Mouse (Mus musculus) erythroblast, embryonic 14.5 days (primary cell): ENCODE measurements around the gene Cdc42ep4. TPM values are rescaled to one million over a fixed set of nuclear protein-coding genes. Genes with fewer than 3 reads are reported as not detected.

Source experiments
- H3K27me3 ChIP-seq: 2 replicates; pipeline ENCODE4 v1.6.1; 2012; ENCODE audit warnings: inconsistent platforms; ENCODE audit not compliant: control insufficient read depth
- H3K36me3 ChIP-seq: 2 replicates; pipeline ENCODE4 v1.6.1; 2012; ENCODE audit warnings: mild to moderate bottlenecking, inconsistent platforms; ENCODE audit not compliant: control insufficient read depth
- H3K4me1 ChIP-seq: 2 replicates; pipeline ENCODE4 v1.6.1; 2012; ENCODE audit warnings: inconsistent platforms; ENCODE audit not compliant: control insufficient read depth
- H3K4me3 ChIP-seq: replicated peaks from 2 replicates; pipeline ENCODE3; 2012; ENCODE audit warnings: moderate library complexity, mild to moderate bottlenecking, inconsistent platforms
- H3K9me3 ChIP-seq: 2 replicates; pipeline ENCODE4 v1.6.1; 2012; ENCODE audit warnings: low read length, inconsistent platforms, mixed read lengths; ENCODE audit not compliant: control insufficient read depth
- GATA1 ChIP-seq: IDR thresholded peaks from 2 replicates; pipeline ENCODE4 v1.6.1; 2012; ENCODE audit warnings: low read length, inconsistent platforms, mixed read lengths
- TAL1 ChIP-seq: IDR thresholded peaks from 3 replicates; pipeline ENCODE4 v1.6.1; 2012; ENCODE audit warnings: low read length, inconsistent platforms, mixed read lengths
- polyA plus RNA-seq: library from polyadenylated mRNA; stranded (reverse); fragments of >175 nt; gene quantifications from 2 replicates; pipeline ENCODE4 v1.2.3, GENCODE M21; 2012

Gene Cdc42ep4
- polyA plus RNA-seq, 1 experiment = 7.3 TPM

GRCm38 (mm10) chr11:113684707-113685426 is 66.8 kb downstream of the Cdc42ep4 start:
- Histone ChIP-seq H3K4me1 (peaks cover 51% of the 10 kb centered on the region), H3K9me3 (no peaks in the 10 kb centered on the region), H3K27me3 (no peaks in the 10 kb centered on the region), H3K4me3 (peak overlapping the region; percentile 100), H3K36me3 (peaks cover 48% of the 10 kb centered on the region)
- TF ChIP-seq GATA1 (no peak), TAL1 (no peak)

- no peaks in the 10 kb centered on the region for H3K9me3 ChIP-seq
- H3K4me1 ChIP-seq = peaks cover 58% of the 10 kb centered on the region
- peak within 1 kb of the TSS; percentile 100 for H3K4me3 ChIP-seq
- H3K27me3 ChIP-seq = no peaks in the 10 kb centered on the region
- H3K36me3 ChIP-seq = peaks cover 48% of the 10 kb centered on the region
- TF ChIP-seq TAL1 (no peak), GATA1 (no peak)
These were observed 67.5 kb downstream of the Cdc42ep4 start, which contains the start of the genes Fam104a and D11Wsu47e for GRCm38 (mm10) chr11:113683957-113684706. Gene Fam104a (minus strand): TSS chr11:113684155. Gene D11Wsu47e (plus strand): TSS chr11:113684412.

GRCm38 (mm10) chr11:113683627-113683956 is 68.1 kb downstream of the Cdc42ep4 start:
- H3K27me3 ChIP-seq = no peaks in the 10 kb centered on the region
- H3K4me1 ChIP-seq = peaks cover 62% of the 10 kb centered on the region
- no peak for TF ChIP-seq GATA1
- H3K4me3 ChIP-seq = peak overlapping the region; percentile 100
- no peaks in the 10 kb centered on the region for H3K9me3 ChIP-seq
- peaks cover 47% of the 10 kb centered on the region for H3K36me3 ChIP-seq

- no peaks in the 10 kb centered on the region for H3K27me3 ChIP-seq
- H3K4me1 ChIP-seq = peaks cover 67% of the 10 kb centered on the region
- TF ChIP-seq GATA1 (no peak), TAL1 (no peak)
These were observed 68.6 kb downstream of the Cdc42ep4 start for GRCm38 (mm10) chr11:113682897-113683626.

GRCm38 (mm10) chr11:113681979-113682378 is 69.7 kb downstream of the Cdc42ep4 start:
- Histone ChIP-seq H3K36me3 (peaks cover 49% of the 10 kb centered on the region), H3K4me1 (peaks cover 73% of the 10 kb centered on the region), H3K9me3 (no peaks in the 10 kb centered on the region), H3K4me3 (peak overlapping the region; percentile 100), H3K27me3 (no peaks in the 10 kb centered on the region)
- TF ChIP-seq GATA1 (no peak), TAL1 (no peak)

More at GRCm38 (mm10) chr11:113682897-113683626, 68.6 kb downstream of the Cdc42ep4 start:
- H3K36me3 ChIP-seq = peaks cover 47% of the 10 kb centered on the region
- peak overlapping the region; percentile 100 for H3K4me3 ChIP-seq
- H3K9me3 ChIP-seq = no peaks in the 10 kb centered on the region

GRCm38 (mm10) chr11:113680954-113681353 is 70.7 kb downstream of the Cdc42ep4 start:
- Histone ChIP-seq H3K27me3 (no peaks in the 10 kb centered on the region), H3K4me1 (peaks cover 73% of the 10 kb centered on the region), H3K9me3 (no peaks in the 10 kb centered on the region), H3K4me3 (peak overlapping the region; percentile 100), H3K36me3 (peaks cover 53% of the 10 kb centered on the region)
- TF ChIP-seq GATA1 (peak; percentile 95), TAL1 (peak; percentile 94)

- Histone ChIP-seq H3K27me3 (no peaks in the 10 kb centered on the region), H3K4me1 (peaks cover 64% of the 10 kb centered on the region), H3K36me3 (peaks cover 79% of the 10 kb centered on the region), H3K4me3 (peak overlapping the region; percentile 36), H3K9me3 (no peaks in the 10 kb centered on the region)
- TF ChIP-seq GATA1 = no peak
- TF ChIP-seq TAL1 = no peak
These were observed 73.3 kb downstream of the Cdc42ep4 start for GRCm38 (mm10) chr11:113678373-113678772.

GRCm38 (mm10) chr11:113677378-113677777 is 74.3 kb downstream of the Cdc42ep4 start:
- Histone ChIP-seq H3K36me3 (peaks cover 86% of the 10 kb centered on the region), H3K27me3 (no peaks in the 10 kb centered on the region), H3K4me1 (peaks cover 67% of the 10 kb centered on the region), H3K9me3 (no peaks in the 10 kb centered on the region), H3K4me3 (no peak overlapping the region)
- no peak for TF ChIP-seq TAL1
- no peak for TF ChIP-seq GATA1

Other genes with a start within 250 kb of the Cdc42ep4 start
- not detected in 2 replicates for gene Sstr2, start 132.5 kb downstream of the Cdc42ep4 start, polyA plus RNA-seq
- 4.4 and 4.5 TPM in 2 replicates for gene Cog1, start 102.7 kb downstream of the Cdc42ep4 start, polyA plus RNA-seq
- gene Slc39a11, start 101.8 kb downstream of the Cdc42ep4 start, polyA plus RNA-seq = 0.04 and 0.08 TPM in 2 replicates
- gene Fam104a, start 67.7 kb downstream of the Cdc42ep4 start, polyA plus RNA-seq = 46.7 and 53.9 TPM in 2 replicates
- gene D11Wsu47e, start 67.5 kb downstream of the Cdc42ep4 start, polyA plus RNA-seq = 0.38 and 0.43 TPM in 2 replicates
- gene Cpsf4l, start 41.9 kb downstream of the Cdc42ep4 start, polyA plus RNA-seq = not detected in 2 replicates